Mouse (Mus musculus) monocyte, adult 5-6 weeks (primary cell): ENCODE results near the gene Dzank1. TPM values are rescaled to one million over a fixed set of nuclear protein-coding genes. Genes with fewer than 3 reads are reported as not detected.

ENCODE experiments used
- ATAC-seq: fragments of 153-309, 156-312 bp; replicated peaks from 2 replicates; pipeline ENCODE4 v1.8.0; 2017; ENCODE audit warnings: mild to moderate bottlenecking; ENCODE audit not compliant: low TSS enrichment, insufficient number of reproducible peaks, severe bottlenecking, poor library complexity, low FRiP score
- total RNA-seq: library from RNA; stranded (forward); fragments of 200-1000, 200-491, 200-594 nt; gene quantifications from 3 replicates; pipeline ENCODE4 v1.2.3, GENCODE M21; 2017

The Dzank1 gene
- total RNA-seq, 1 experiment from 2014 or later, result not detected

GRCm38 (mm10) chr2:144484084-144484483 lies 43.1 kb downstream of the Dzank1 start:
- no peak for ATAC-seq

DNA sequence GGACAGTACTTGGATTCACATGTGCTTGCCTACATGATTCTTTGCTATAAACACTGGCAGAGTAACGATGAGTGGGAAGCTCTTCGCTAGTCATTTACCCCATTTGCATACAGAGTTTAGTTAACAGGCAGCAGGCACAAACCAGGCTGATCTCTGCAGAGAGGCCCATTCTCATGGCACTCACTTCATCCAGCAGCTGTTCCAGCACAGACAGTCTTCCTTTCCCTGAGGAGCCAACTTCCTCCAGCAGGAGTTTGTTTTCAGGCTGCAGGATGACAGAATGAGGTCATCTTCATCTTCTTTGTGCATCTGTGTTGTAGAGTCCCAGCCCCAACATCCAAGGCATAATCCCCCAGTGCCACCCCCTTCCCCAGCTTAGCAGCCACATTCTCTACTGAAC lies 47.8 kb downstream of the Dzank1 start:
- no peak for ATAC-seq

DNA sequence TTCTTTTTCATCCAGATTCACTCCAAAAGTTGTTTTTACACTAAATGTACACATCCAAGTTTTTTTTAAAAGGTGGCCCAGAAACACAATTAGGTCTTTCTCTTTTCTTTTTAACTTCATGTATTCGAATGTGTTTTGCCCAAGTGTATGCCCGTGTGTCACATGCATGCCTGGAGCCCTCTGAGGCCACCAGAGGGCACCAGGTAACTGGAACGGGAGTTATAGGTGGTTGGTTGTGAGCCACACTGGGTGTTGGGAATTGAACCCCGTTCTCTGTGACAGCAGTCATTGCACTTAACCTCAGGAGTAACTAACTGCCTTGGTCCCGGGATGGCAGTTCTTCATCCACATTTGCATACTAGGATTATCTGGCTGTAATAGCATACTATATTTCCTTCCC lies 60.0 kb downstream of the Dzank1 start:
- no peak for ATAC-seq

GRCm38 (mm10) chr2:144465876-144466575 lies 61.2 kb downstream of the Dzank1 start:
- ATAC-seq, result no peak

DNA sequence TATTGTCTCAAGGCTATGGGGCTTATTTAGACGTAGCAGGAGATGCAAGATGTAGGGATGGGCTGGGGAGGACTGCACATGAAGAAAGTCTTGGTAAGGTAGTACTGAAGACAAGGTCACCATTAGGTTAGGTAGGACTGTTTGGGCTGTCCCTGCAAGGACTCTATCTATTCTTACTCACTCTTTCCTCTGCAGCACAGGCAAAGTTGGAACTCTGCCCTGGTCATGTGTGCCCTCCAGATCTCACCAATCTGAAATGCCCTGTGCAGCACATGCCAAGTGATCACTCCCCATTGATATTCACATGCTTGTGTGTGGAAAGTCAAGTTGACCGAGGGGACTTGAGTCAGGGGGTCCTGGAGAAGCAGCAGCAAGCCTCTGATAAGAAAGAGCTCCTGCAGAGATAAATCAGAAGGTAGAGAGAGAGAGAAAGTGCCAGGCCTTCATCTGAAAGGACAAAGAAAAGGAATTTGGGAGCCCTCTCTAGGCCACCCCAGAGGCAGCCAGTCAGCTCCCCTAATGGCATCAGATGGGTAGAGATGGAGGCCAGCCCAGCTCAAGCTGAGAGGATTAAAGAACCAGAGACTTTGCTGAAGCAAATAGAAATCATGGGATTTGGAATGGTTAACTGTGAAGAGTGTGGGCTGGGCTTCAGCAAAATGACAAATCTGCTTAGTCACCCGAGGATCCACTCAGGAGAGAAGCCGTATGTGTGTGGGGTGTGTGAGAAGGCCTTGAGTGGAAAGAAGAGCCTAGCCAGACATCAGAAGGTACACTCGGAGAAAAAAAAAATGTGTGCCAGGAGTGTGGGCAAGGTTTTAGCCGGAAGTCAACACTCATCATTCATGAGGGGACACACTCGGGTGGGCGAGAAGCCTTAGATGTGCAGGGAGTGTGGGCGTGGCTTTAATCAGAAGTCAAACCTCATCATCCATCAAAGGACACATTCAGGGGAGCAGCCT lies 62.1 kb downstream of the Dzank1 start:
- no peak for ATAC-seq

DNA sequence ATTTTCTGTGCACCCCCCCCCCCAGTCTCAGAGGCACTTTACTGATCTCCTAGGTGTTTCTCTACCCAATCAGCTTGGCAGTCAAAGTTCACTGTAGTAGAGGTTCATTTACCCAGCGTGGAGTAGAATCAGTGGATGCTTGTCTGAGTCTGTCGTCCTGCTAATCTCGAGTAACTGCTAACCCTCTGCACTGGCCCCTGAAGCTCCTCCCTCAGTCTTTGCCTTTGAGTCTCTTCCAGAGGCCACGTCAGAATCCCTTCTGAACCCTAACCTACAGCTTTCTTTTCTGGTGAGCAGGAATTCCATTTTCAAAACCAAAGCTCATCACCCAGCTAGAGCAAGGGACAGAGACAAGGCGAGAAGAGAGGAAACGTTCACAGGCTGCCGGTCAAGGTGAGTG lies 63.0 kb downstream of the Dzank1 start:
- no peak for ATAC-seq

GRCm38 (mm10) chr2:144458975-144459754 lies 68.0 kb downstream of the Dzank1 start:
- ATAC-seq, result peak; percentile 77

DNA sequence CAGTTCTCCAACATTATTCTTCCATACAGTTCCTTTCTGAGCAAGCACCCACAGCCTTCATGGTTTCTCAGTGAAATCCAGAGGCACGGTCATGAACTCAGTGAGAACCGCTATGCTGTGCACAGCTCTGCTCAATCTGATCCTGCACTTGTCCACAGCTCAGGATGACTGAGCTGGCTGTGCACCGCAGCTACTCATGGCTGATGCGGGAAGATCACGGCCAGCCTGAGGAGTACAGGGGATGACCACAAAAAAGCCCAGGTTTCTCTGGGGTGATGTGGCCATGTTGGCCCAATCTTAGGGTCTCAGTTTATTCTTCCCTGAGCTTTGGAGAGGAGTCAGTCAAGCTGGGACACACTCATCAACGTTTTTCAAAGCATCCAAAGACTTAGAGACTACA lies 68.9 kb downstream of the Dzank1 start:
- no peak for ATAC-seq

DNA sequence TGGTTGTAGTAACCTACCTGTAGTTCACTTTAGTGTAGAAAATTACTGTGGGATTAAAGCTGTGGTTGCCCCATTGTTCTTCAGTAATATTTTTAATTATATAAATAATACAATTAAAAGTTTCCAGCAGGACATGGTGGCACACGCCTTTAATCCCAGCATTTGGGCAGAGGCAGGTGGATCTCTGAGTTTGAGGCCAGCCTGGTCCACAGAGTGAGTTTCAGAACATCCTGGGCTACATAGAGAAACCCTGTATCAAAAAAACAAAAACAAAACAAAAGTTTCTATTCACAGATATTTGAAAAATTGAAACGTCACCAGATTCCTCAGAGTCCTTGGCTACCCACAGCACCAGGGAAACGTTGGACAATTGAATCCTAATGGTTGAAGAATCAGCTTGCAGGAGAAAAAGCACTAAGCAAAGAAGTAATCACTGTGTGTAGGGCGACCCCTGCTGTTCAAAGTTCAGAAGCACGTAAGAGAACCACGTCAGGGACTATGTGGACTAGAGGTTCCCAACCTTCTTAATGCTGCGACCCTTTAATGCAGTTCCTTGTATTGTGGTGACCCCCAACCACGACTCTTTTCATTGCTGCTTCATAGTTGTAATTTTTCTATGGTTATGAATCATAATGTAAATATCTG lies 74.7 kb downstream of the Dzank1 start:
- ATAC-seq, result peak; percentile 79; the same call in 1 of the 2 replicates

DNA sequence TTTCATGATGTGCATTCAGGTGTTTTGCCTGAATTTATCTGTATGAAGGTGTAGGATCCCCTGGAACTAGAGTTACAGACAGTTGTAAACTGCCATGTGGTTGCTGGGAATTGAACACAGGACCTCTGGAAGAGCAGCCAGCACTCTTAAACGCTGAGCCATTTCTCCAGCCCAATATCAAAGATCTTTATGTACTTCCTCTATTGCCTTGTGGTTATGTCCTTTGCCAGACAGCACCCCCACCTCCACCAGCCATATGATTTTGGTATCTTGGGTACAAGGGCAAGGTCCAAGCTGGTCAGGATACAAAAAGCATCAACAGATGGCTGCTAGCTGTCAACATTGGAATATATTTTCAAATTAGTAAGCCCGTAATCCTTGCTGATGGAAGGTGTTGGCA lies 76.8 kb downstream of the Dzank1 start:
- ATAC-seq, result no peak

GRCm38 (mm10) chr2:144446360-144446999 lies 80.7 kb downstream of the Dzank1 start:
- ATAC-seq, result no peak

DNA sequence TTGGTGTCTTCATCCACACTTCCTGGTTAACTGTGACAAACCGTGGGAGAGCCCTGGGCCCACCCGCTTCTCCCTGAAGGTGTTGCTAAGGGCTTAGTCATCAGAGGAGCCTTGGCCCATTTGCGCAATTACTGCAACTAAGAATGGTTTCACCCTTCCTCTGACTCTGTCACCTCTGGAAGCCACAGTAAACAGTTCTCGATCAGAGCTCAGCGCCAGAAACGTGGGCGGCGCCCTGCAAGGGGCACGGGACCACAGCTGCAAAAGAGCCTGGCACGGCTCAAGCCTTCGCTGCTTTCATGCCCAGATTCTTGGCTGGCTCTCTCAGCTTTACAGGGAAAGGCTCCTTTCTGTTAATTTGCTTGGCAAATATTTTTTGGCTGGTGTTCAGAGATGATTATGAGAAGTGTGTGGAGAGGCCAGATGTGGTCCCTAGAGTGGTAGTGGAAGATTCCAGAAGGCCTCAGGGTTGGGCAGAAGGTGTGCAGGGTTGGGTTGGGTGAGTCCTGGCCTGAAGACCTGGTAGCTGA lies 85.8 kb downstream of the Dzank1 start:
- ATAC-seq, result peak; percentile 63

GRCm38 (mm10) chr2:144439191-144439700 lies 88.0 kb downstream of the Dzank1 start:
- no peak for ATAC-seq

DNA sequence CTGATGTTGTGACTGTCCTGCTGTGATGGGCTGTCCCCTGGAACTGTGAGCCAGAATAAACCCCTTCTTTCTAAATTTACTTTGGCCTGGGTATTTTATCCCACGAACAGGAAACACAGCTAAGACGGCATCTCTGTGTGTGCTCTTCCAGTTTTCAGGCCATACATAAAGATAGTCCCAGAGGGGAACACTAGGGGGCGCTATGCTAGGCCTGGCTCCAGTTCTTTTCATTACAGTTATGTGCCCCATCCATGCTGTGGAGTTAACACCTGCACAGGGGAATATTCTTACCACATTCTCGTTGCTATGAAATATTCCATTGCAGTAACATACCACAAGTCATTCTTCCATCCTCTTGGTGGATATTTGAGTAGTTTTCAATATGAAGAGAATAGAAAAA lies 88.8 kb downstream of the Dzank1 start:
- ATAC-seq, result no peak

GRCm38 (mm10) chr2:144435679-144436078 lies 91.5 kb downstream of the Dzank1 start:
- no peak for ATAC-seq

GRCm38 (mm10) chr2:144431286-144431825 lies 95.9 kb downstream of the Dzank1 start:
- no peak for ATAC-seq

DNA sequence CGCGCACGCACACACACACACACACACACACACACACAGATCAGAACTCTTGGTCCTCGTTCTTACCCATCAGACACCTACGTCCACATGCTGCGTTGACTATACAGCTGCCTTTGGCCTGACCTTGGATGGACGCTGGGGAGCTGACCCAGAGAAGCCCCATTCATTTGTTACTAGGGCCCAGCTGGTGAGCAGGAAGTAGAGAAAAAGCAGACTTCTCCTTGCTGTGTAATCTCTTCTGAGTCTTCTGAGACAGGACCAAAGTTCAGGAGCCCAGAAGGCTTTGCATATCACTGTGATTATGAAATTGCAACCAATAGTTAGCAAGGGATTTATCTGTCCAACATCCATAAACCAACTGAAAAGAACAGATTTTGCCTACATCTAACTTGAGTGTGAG lies 98.0 kb downstream of the Dzank1 start:
- no peak for ATAC-seq

GRCm38 (mm10) chr2:144428659-144429058 lies 98.6 kb downstream of the Dzank1 start:
- no peak for ATAC-seq
